Mouse (Mus musculus) liver (tissue): ENCODE results near the gene Adgrg2.

Source experiments
- DNase-seq: peaks from one replicate; pipeline ENCODE4 v3.0.0-alpha.2; 2020; ENCODE audit warnings: mixed read lengths

Adgrg2 gene

GRCm38 (mm10) chrX:160390464-160390956 is at the start of gene Adgrg2:
Gene Adgrg2 (plus strand): TSS chrX:160390690.
- peak; percentile 29 for DNase-seq

GRCm38 (mm10) chrX:160350995-160351394 is 39.5 kb upstream of the Adgrg2 start:
- DNase-seq: no peak

- no peak for DNase-seq
These were observed 38.4 kb upstream of the Adgrg2 start for GRCm38 (mm10) chrX:160351967-160352677.

GRCm38 (mm10) chrX:160384748-160385501 is 5.6 kb upstream of the Adgrg2 start:
- peak; percentile 17 for DNase-seq

- no peak for DNase-seq
These were observed 5.1 kb upstream of the Adgrg2 start for GRCm38 (mm10) chrX:160385502-160385772.

GRCm38 (mm10) chrX:160412930-160413453 is 22.5 kb downstream of the Adgrg2 start:
- no peak for DNase-seq

- DNase-seq: no peak
These were observed 23.4 kb downstream of the Adgrg2 start for GRCm38 (mm10) chrX:160413881-160414395.

- DNase-seq: no peak
These were observed 27.9 kb downstream of the Adgrg2 start for GRCm38 (mm10) chrX:160418397-160418796.

GRCm38 (mm10) chrX:160423737-160424136 is 33.2 kb downstream of the Adgrg2 start:
- DNase-seq: no peak

- no peak for DNase-seq
These were observed 36.0 kb downstream of the Adgrg2 start for GRCm38 (mm10) chrX:160426486-160426885.

- no peak for DNase-seq
These were observed 36.4 kb downstream of the Adgrg2 start for GRCm38 (mm10) chrX:160426930-160427329.

GRCm38 (mm10) chrX:160432192-160432591 is 41.7 kb downstream of the Adgrg2 start:
- DNase-seq: no peak

- no peak for DNase-seq
These were observed 50.8 kb downstream of the Adgrg2 start for GRCm38 (mm10) chrX:160441272-160441671.

GRCm38 (mm10) chrX:160448351-160448750 is 57.9 kb downstream of the Adgrg2 start:
- DNase-seq: no peak

GRCm38 (mm10) chrX:160449363-160449762 is 58.9 kb downstream of the Adgrg2 start:
- DNase-seq: no peak

GRCm38 (mm10) chrX:160455686-160456085 is 65.2 kb downstream of the Adgrg2 start:
- DNase-seq: no peak

- DNase-seq: no peak
These were observed 80.8 kb downstream of the Adgrg2 start for GRCm38 (mm10) chrX:160471257-160471786.

- DNase-seq: no peak
These were observed 99.3 kb downstream of the Adgrg2 start for GRCm38 (mm10) chrX:160489784-160490183.

GRCm38 (mm10) chrX:160494333-160494732 is 103.8 kb downstream of the Adgrg2 start:
- DNase-seq: no peak

GRCm38 (mm10) chrX:160494921-160495320 is 104.4 kb downstream of the Adgrg2 start:
- DNase-seq: no peak

GRCm38 (mm10) chrX:160496473-160496872 is 106.0 kb downstream of the Adgrg2 start:
- DNase-seq: no peak

GRCm38 (mm10) chrX:160501095-160501494 is 110.6 kb downstream of the Adgrg2 start:
- DNase-seq: no peak

- no peak for DNase-seq
These were observed 111.2 kb downstream of the Adgrg2 start for GRCm38 (mm10) chrX:160501687-160502047.
